Mouse (Mus musculus) MEL (cell line): Measurements from ENCODE around the gene Arap1. TPM values are rescaled to one million over a fixed set of nuclear protein-coding genes. Genes with fewer than 3 reads are reported as not detected.
A peak's percentile ranks its signal among the peaks of the same experiment; 100 is the strongest.

Experiments used
- DNase-seq: peaks from one replicate; pipeline ENCODE4 v3.0.0; 2011; ENCODE audit warnings: low read depth, low spot score
- H3K27ac ChIP-seq: 2 replicates; pipeline ENCODE4 v1.5.1; 2012; ENCODE audit warnings: low read depth, mild to moderate bottlenecking, control low read depth, low read length, moderate library complexity; ENCODE audit not compliant: control insufficient read depth
- H3K27me3 ChIP-seq, 2 experiments: fragments of 150-350 bp in 1 of 2; sonication (generic) in 1 of 2; 2 replicates each; pipeline ENCODE4 v1.6.1; 2012; ENCODE audit warnings: low read length in 2 of 2, mild to moderate bottlenecking in 2 of 2, improper control_type of control experiment in 1 of 2, moderate library complexity in 1 of 2; ENCODE audit not compliant: insufficient read depth in 2 of 2, control insufficient read depth in 1 of 2
- H3K36me3 ChIP-seq, 2 experiments: 2 replicates each; pipeline ENCODE4 v1.6.1; 2012 to 2014; ENCODE audit warnings: low read length in 2 of 2, improper control_type of control experiment in 1 of 2, inconsistent platforms in 1 of 2, mild to moderate bottlenecking in 1 of 2; ENCODE audit not compliant: insufficient read depth in 2 of 2, control insufficient read depth in 1 of 2
- H3K4me1 ChIP-seq, 2 experiments: fragments of 150-350 bp in 1 of 2; sonication (generic) in 1 of 2; 2 replicates each; pipeline ENCODE4 v1.6.1; 2012; ENCODE audit warnings: low read length in 2 of 2, improper control_type of control experiment in 1 of 2, mild to moderate bottlenecking in 1 of 2; ENCODE audit not compliant: insufficient read depth in 2 of 2, control insufficient read depth in 1 of 2
- H3K4me3 ChIP-seq, 2 experiments: fragments of 150-350 bp in 1 of 2; sonication (generic) in 1 of 2; 2 replicates each; pipeline ENCODE4 v1.5.1; 2012; ENCODE audit warnings: low read depth in 2 of 2, low read length in 2 of 2, mild to moderate bottlenecking in 2 of 2, moderate library complexity in 2 of 2, control low read depth in 1 of 2, improper control_type of control experiment in 1 of 2; ENCODE audit not compliant: control insufficient read depth in 1 of 2, insufficient read depth in 1 of 2
- H3K79me2 ChIP-seq: 2 replicates; pipeline ENCODE4 v1.6.1; 2012; ENCODE audit warnings: mild to moderate bottlenecking, low read length, moderate library complexity; ENCODE audit not compliant: control insufficient read depth, poor library complexity, insufficient read depth
- H3K9ac ChIP-seq: 2 replicates; pipeline ENCODE4 v1.6.1; 2012; ENCODE audit warnings: low read depth, mild to moderate bottlenecking, control low read depth, low read length, moderate library complexity; ENCODE audit not compliant: control insufficient read depth, poor library complexity, severe bottlenecking
- H3K9me3 ChIP-seq: fragments of 150-350 bp; sonication (generic); replicated peaks from 2 replicates; pipeline ENCODE4 v1.6.1; 2012; ENCODE audit warnings: mild to moderate bottlenecking, low read length, improper control_type of control experiment, moderate library complexity; ENCODE audit not compliant: insufficient read depth
- CHD1 ChIP-seq: IDR thresholded peaks from 2 replicates; pipeline ENCODE4 v1.6.1; 2012; ENCODE audit warnings: low read depth, mild to moderate bottlenecking, inconsistent platforms, low read length, improper control_type of control experiment
- CHD2 ChIP-seq: IDR thresholded peaks from 2 replicates; pipeline ENCODE4 v1.6.1; 2011; ENCODE audit warnings: low read length, improper control_type of control experiment
- EP300 ChIP-seq, 2 experiments: IDR thresholded peaks; 2 replicates each; pipeline ENCODE4 v1.6.1; 2011; ENCODE audit warnings: improper control_type of control experiment in 2 of 2, low read length in 2 of 2, low read depth in 1 of 2, mild to moderate bottlenecking in 1 of 2
- GABPA ChIP-seq: IDR thresholded peaks from 2 replicates; pipeline ENCODE4 v1.6.1; 2012; ENCODE audit warnings: low read depth, mild to moderate bottlenecking, inconsistent platforms, low read length, improper control_type of control experiment, moderate library complexity
- GATA1 ChIP-seq: IDR thresholded peaks from 2 replicates; pipeline ENCODE4 v1.6.1; 2011; ENCODE audit warnings: low read depth, low read length, improper control_type of control experiment
- HCFC1 ChIP-seq: IDR thresholded peaks from 2 replicates; pipeline ENCODE4 v1.6.1; 2012; ENCODE audit warnings: low read depth, mild to moderate bottlenecking, inconsistent platforms, low read length, improper control_type of control experiment, moderate library complexity
- MAFK ChIP-seq: IDR thresholded peaks from 2 replicates; pipeline ENCODE4 v1.6.1; 2011; ENCODE audit warnings: low read depth, mild to moderate bottlenecking, low read length, improper control_type of control experiment, borderline replicate concordance
- MAX ChIP-seq: IDR thresholded peaks from 2 replicates; pipeline ENCODE4 v1.6.1; 2011; ENCODE audit warnings: low read length, improper control_type of control experiment
- MAZ ChIP-seq: IDR thresholded peaks from 2 replicates; pipeline ENCODE4 v1.6.1; 2012; ENCODE audit warnings: low read depth, mild to moderate bottlenecking, inconsistent platforms, low read length, improper control_type of control experiment
- MEF2A ChIP-seq: IDR thresholded peaks from 2 replicates; pipeline ENCODE4 v1.6.1; 2014; ENCODE audit warnings: low read depth, mild to moderate bottlenecking, inconsistent platforms, low read length, improper control_type of control experiment; ENCODE audit not compliant: poor library complexity, insufficient replicate concordance, severe bottlenecking; ENCODE audit errors: extremely low read depth
- MXI1 ChIP-seq: IDR thresholded peaks from 2 replicates; pipeline ENCODE4 v1.6.1; 2011; ENCODE audit warnings: mild to moderate bottlenecking, low read depth, low read length, improper control_type of control experiment
- MYC ChIP-seq: IDR thresholded peaks from 2 replicates; pipeline ENCODE4 v1.6.1; 2011; ENCODE audit warnings: low read depth, mild to moderate bottlenecking, low read length, improper control_type of control experiment, moderate library complexity
- NRF1 ChIP-seq: IDR thresholded peaks from 2 replicates; pipeline ENCODE4 v1.6.1; 2014; ENCODE audit warnings: low read depth, mild to moderate bottlenecking, inconsistent platforms, low read length, improper control_type of control experiment, moderate library complexity; ENCODE audit not compliant: poor library complexity, insufficient read depth, severe bottlenecking
- POLR2AphosphoS5 ChIP-seq: IDR thresholded peaks from 2 replicates; pipeline ENCODE4 v1.6.1; 2012; ENCODE audit warnings: low read depth, borderline replicate concordance, mild to moderate bottlenecking, inconsistent platforms, low read length, moderate library complexity, mixed read lengths
- RAD21 ChIP-seq: IDR thresholded peaks from 2 replicates; pipeline ENCODE4 v1.6.1; 2011; ENCODE audit warnings: mild to moderate bottlenecking, low read depth, low read length, improper control_type of control experiment
- SIN3A ChIP-seq: IDR thresholded peaks from 2 replicates; pipeline ENCODE4 v1.6.1; 2012; ENCODE audit warnings: low read length, improper control_type of control experiment, inconsistent platforms
- TAL1 ChIP-seq: IDR thresholded peaks from 2 replicates; pipeline ENCODE4 v1.6.1; 2012; ENCODE audit warnings: mild to moderate bottlenecking, inconsistent platforms, low read length, moderate library complexity, mixed read lengths
- TBP ChIP-seq: IDR thresholded peaks from 2 replicates; pipeline ENCODE4 v1.8.0; 2011; ENCODE audit warnings: low read depth, low read length, improper control_type of control experiment
- TCF12 ChIP-seq: IDR thresholded peaks from 2 replicates; pipeline ENCODE4 v1.6.1; 2014; ENCODE audit warnings: low read depth, mild to moderate bottlenecking, inconsistent platforms, low read length, improper control_type of control experiment, moderate library complexity
- UBTF ChIP-seq: IDR thresholded peaks from 2 replicates; pipeline ENCODE4 v1.6.1; 2012; ENCODE audit warnings: low read depth, mild to moderate bottlenecking, inconsistent platforms, low read length, improper control_type of control experiment, moderate library complexity, borderline replicate concordance; ENCODE audit not compliant: insufficient read depth
- ZKSCAN1 ChIP-seq: IDR thresholded peaks from 2 replicates; pipeline ENCODE4 v1.6.1; 2012; ENCODE audit warnings: low read depth, mild to moderate bottlenecking, inconsistent platforms, low read length, improper control_type of control experiment, moderate library complexity
- ZNF384 ChIP-seq: IDR thresholded peaks from 2 replicates; pipeline ENCODE4 v1.6.1; 2012; ENCODE audit warnings: low read depth, mild to moderate bottlenecking, inconsistent platforms, low read length, improper control_type of control experiment
- polyA plus RNA-seq, 2 experiments: library from polyadenylated mRNA; stranded (reverse) in 1 of 2; unstranded in 1 of 2; fragments of >175 nt in 1 of 2; fragments of >200 nt in 1 of 2; gene quantifications; 2 replicates each; pipeline versions ENCODE4 v1.2.1 to v1.2.4; 2012; ENCODE audit warnings: low replicate concordance in 2 of 2, low read depth in 1 of 2; ENCODE audit not compliant: insufficient read length in 2 of 2, insufficient read depth in 1 of 2, missing spikeins in 1 of 2
- total RNA-seq: library from RNA; depleted of rRNA; stranded (reverse); fragments of 300-350 nt; gene quantifications from 2 replicates; pipeline ENCODE4 v1.2.3, GENCODE M21; 2012

The Arap1 gene
- total and polyA plus RNA-seq, 3 experiments, result 13.6 to 27.1 TPM; not detected in 1

DNA sequence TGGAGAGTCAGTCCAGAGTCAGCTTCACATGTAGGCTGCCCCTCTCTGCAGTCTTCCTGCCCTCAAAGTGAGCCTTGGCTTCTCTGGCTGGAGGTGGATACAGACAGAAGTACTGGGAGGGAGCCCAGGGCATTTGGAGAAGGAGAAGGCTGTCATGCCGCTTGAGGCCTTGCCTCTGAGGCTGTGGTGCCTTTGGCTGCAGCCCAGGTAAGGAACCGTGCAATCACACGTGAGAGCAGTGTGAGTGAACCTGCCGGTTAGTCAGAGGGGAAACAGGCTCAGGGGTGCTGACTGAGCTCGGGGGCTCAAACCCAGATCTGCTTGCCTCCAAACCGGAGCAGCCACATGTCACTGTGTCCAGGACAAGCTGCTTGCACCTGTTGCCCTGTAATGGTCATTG lies 33.6 kb downstream of the Arap1 start:
- H3K9me3 ChIP-seq, result no peaks in the 10 kb centered on the region
- H3K27me3 ChIP-seq, result no peaks in the 10 kb centered on the region
- H3K9ac ChIP-seq, result no peak overlapping the region
- H3K79me2 ChIP-seq, result no peaks in the 10 kb centered on the region
- TF ChIP-seq MYC, result no peak
- TF ChIP-seq MAFK, result no peak
- TF ChIP-seq TCF12, result no peak
- no peak for TF ChIP-seq MAX
- TF ChIP-seq CHD1, result no peak
- TF ChIP-seq CHD2, result no peak
- TF ChIP-seq GABPA, result no peak
- TF ChIP-seq MXI1, result no peak
- no peak for TF ChIP-seq MAZ
- no peak for TF ChIP-seq ZKSCAN1
- TF ChIP-seq UBTF, result no peak
- no peak overlapping the region for H3K27ac ChIP-seq
- no peak for DNase-seq
- H3K36me3 ChIP-seq, result peaks cover 0 to 6% of the 10 kb centered on the region in 2 experiments; a peak in 3 of 4 replicates
- peaks cover 2 to 4% of the 10 kb centered on the region in 2 experiments; a peak in 3 of 4 replicates for H3K4me1 ChIP-seq
- no peak overlapping the region for H3K4me3 ChIP-seq

- Histone ChIP-seq H3K36me3 (peaks cover 0 to 4% of the 10 kb centered on the region in 2 experiments; a peak in 3 of 4 replicates), H3K4me1 (peaks cover 2% of the 10 kb centered on the region in 2 experiments; a peak in 3 of 4 replicates), H3K79me2 (no peaks in the 10 kb centered on the region), H3K27ac (no peak overlapping the region), H3K4me3 (no peak overlapping the region), H3K9ac (no peak overlapping the region), H3K9me3 (no peaks in the 10 kb centered on the region), H3K27me3 (no peaks in the 10 kb centered on the region)
- peak; percentile 42 for DNase-seq
- TF ChIP-seq MAFK (peak; percentile 57; the same call in 1 of the 2 replicates), POLR2AphosphoS5 (no peak)
Measured at GRCm38 (mm10) chr7:101382378-101382777, 34.5 kb downstream of the Arap1 start.

GRCm38 (mm10) chr7:101383756-101384155 lies 35.9 kb downstream of the Arap1 start:
- Histone ChIP-seq H3K9ac (no peak overlapping the region), H3K79me2 (no peaks in the 10 kb centered on the region), H3K4me1 (no peaks in the 10 kb centered on the region), H3K27ac (no peak overlapping the region), H3K36me3 (no peaks in the 10 kb centered on the region; a peak in 1 of 4 replicates), H3K4me3 (no peak overlapping the region), H3K9me3 (no peaks in the 10 kb centered on the region)
- no peak for DNase-seq
- TF ChIP-seq HCFC1 (no peak), ZNF384 (no peak), NRF1 (no peak), ZKSCAN1 (no peak), MXI1 (no peak), MEF2A (no peak), EP300 (IDR thresholded peaks at IDR 0.05; ENCODE audit: low read depth in 1 of 2, low read length in 2 of 2) (no peak), TBP (no peak), TAL1 (no peak), SIN3A (no peak), TCF12 (no peak), RAD21 (no peak), GABPA (no peak), GATA1 (no peak), CHD1 (no peak)
- TF ChIP-seq, all 39 proteins: peak for 0
- no peaks in the 10 kb centered on the region for H3K27me3 ChIP-seq
